Mouse (Mus musculus): ENCODE data around the gene C8g.

The C8g gene

DNA sequence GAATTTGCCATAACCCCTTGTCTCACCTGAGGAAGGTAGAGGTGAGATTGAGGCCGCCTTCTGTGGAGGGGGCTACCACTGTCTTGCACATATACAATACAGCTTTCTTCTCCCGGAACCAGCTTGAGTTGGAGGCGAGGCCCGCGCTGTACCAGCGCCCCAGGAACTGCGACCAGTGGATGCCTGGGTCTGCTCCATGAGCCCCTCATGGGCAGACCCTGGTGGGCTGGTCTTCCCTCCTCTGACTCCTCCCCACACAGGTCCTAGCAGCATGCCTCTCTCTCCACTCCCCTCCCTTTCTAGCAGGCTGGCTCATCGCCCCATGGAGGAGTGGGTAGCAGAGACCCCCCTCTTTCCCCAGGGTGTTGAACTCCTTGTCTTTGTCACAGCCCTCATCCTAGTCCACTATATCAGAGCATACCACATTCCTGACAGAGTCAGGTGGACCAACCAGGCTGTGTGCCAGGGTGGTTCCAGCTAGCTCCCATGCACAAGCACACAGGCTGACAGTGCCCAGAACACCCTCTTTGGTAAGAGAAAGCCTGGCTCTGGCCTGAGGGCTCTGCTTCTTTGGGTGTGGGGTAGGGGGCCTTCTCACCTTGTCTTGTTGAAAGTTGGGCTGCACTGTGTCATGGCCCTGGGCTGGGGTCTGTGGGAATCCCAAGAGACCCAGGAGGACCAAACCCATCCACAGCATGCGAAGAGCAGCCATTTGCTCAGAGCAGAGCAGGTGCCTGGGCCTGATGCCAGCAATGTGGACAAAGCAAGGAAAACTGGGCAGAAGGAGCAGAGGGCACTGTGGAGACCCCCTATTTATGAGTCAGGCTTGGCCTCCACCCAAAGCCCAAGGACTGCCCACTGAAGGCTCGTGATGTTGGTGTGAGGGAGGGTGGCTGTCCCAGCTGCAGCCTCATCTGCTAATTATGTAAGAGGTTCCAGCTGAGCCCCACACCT lies 32.3 kb downstream of the C8g start:
- no peak for DNase-seq (ENCODE audit: low read depth in 2 of 2, low spot score in 2 of 2)

DNA sequence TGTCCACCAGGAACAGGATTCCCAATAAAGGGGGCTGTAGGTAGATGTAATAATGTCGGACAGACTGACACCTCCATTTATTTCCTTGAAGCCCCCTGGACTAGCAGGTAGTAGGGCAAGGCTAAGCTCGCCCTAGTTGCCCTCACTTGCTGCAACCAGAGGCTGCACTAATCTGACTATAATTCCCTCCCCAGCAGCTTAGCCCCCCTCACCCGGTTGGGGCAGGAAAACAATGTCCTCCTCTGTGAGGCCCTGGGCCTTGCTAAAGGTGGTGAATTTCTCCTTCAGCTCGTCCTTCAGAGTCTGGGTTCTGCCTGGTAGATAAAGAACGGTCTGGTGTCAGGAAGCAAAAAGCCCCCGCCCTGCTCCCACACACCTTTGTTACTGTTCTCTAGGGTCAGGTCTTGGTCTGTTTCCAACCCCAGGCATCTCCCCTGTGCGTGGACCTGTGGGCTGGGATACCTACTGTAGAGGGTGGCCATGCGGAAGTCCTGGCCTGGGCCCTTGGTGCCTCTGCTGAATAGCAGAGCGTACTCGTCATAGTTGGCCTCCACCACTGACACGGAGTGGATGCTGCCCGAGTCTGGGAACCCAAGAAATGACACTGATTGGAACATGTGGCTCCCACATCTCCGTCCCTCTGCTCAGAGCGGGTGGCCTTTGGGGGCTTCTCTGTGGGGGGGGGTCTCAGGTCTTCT lies 33.8 kb downstream of the C8g start:
- no peak for DNase-seq (ENCODE audit: low read depth in 2 of 2, low spot score in 2 of 2)

DNA sequence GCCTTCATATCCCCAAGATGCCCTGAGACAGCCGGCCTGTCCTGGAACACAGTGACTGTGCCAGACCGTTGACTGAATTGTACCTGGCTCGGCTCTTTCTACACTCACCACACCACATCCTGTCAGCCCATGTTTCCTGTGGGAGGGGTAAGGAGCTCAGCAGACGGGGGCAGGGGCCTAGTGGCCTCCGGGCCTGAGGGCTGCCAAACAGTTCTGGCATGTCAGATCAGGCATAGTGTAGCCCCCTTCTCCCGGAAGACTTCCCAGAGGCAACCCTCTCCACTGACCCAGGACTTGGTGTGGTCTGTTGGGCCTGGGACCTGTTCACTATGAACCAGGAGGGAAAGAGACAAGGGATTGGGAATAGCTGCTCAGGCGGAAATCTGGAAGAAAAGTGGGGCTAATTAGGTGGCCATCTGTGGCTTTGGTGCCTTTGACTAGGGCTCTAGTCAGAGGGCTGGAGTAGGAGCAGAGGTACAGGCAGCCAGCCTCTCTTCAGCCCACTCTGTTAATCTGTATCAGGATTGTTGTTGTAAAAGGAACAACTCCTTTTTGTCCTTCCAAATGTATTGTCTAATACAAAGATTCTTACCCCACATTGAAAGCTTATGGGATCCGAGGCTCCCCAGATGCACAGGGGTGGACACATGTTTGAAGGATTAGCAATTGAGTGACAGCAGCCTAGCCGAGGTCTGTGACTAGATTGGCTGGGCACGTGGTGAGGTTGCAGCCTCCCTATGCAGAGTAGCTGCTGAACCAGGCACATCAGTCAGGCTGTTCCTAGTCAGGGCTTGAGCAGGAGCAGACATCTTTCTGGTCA lies 35.5 kb downstream of the C8g start:
- peak; percentile 49 to 65 for DNase-seq (ENCODE audit: low read depth in 2 of 2, low spot score in 2 of 2)

DNA sequence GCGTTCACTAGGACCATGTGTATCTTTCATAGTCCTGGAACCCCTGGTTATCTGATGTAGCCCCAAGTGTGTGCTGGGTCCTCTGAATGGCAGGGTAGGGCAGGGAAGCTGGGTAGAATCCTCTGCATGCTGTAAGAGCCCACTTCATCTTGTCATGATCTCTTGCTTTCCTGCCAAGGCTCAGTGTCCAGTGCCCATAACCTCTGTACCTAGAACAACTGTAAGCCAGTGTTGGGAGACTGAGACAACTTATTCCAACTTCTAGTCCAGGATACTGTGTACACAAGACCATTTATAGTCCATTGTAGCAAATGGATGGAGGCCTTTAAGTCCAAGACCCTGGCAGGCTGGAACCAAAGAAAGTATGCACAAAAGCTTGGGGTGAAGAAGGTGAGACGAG lies 36.3 kb downstream of the C8g start:
- DNase-seq (ENCODE audit: low read depth in 2 of 2, low spot score in 2 of 2), result no peak

DNA sequence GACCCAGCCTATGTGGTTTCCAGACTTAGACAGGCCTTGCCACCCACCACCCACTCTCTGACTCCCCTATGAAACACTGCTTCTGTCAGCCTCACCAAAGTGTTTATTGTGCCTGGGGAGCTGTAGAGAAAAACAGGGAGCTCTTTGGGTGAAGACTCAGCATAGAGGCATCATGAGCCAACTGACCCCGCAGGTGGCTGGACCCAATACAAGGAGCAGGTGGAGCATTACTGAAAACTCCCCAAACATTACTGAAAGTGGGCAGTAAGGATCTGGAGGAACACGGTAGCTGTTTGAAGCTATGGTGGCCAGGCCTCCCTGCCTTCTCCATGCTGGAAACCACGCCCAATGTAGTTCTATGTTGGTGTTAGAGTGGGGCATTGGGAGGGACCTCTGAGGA lies 37.9 kb downstream of the C8g start:
- no peak for DNase-seq (ENCODE audit: low read depth in 2 of 2, low spot score in 2 of 2)

DNA sequence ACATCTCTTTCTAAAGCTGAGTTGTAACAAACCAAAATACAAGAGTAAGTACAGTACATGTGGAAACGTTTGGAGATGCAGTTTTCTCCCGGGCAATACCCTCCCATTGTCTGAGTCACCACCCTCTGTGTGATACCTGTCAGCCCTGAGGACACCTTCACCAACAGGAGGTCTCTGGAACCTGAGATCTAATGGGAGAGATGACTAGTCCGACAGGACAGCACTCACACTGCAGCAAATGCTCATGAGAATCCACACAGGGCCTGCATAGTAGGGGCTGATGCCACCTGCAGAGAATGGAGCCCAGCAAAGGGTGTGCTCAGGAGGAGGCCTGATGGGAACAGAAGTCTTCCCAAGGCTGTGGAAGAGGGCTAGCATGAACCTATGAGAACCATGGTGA lies 40.1 kb downstream of the C8g start:
- no peak for DNase-seq (ENCODE audit: low read depth in 2 of 2, low spot score in 2 of 2)

DNA sequence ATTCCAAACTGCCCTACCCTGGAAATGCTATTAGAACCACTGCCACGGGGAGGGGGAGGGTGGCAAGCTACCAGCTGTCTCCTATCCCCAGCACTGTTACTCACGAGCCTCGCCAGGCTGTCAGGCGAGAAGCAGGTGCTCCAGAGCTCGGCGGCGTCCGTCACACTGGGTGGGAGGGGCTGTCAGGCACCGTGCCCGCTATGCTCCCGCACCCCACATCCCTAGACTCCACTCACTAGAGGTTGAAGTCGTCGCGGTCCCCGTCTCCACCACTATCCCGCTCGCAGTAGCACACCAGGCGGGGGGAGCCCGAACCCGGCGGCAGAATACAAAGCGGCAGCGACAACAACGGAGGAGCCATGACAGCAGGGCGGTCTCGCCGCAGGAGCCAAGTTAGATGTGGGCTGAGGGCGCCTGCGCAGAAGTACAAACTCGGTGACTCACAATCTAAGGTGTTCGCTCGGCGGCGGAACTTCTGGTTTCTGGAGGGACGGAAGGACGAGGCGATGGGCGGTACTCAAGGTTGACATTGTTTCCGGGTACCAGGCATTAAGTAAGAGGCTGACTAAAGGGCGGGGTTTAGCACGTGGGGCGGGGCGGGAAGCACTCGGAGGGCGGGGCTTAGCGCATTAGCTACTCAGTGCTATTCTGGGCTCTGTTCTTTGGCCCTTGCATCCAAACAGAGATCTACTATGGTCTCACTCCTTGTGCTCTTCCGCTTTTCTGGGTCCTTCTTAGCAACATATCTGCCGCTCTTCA lies 40.8 kb downstream of the C8g start, which contains the start of gene Paxx:
TSS of gene Paxx (minus strand) at position 544 of the 759 bp plus-strand sequence.
- peak; percentile 94 for DNase-seq (ENCODE audit: low read depth in 2 of 2, low spot score in 2 of 2)

DNA sequence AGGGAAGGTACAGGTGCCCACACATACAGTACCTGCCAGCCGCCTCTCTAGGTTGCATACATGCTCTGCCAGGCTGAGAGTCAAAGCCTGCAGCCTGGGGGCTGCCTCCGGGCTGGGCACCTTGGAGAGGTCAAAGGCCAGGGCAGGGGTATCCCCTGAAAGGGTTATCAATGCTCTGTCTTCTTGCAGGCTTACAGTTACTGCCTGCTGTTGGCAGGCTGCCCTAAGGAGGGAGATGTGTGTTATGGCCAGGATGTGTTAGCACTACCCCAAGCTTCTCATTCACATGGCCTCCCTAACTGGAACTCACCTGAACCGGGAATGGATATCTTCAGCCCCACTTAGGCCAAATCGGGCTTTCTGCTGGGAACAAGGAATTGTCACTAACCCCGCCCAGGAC lies 41.4 kb downstream of the C8g start:
- DNase-seq (ENCODE audit: low read depth in 2 of 2, low spot score in 2 of 2), result no peak

DNA sequence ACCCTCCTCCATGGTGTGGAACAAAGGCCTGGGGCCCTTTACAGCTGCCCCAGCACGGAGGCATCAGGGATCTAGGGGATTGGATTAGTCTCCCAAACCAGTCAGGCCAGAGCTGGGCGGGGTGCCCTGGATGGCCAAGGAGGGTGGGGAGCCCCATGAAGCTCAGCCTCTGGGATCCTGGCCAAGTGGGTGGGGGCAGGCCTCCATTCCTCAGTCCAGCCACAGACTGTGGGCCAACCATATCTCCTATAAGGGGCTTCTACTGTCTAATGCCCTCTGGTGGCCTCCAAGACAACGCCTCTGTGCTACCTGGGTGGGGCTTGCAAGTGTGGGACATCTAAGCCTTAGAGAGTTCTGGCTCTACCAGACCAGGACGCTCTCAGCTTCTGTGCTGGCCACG lies 42.6 kb downstream of the C8g start:
- no peak for DNase-seq (ENCODE audit: low read depth in 2 of 2, low spot score in 2 of 2)

DNA sequence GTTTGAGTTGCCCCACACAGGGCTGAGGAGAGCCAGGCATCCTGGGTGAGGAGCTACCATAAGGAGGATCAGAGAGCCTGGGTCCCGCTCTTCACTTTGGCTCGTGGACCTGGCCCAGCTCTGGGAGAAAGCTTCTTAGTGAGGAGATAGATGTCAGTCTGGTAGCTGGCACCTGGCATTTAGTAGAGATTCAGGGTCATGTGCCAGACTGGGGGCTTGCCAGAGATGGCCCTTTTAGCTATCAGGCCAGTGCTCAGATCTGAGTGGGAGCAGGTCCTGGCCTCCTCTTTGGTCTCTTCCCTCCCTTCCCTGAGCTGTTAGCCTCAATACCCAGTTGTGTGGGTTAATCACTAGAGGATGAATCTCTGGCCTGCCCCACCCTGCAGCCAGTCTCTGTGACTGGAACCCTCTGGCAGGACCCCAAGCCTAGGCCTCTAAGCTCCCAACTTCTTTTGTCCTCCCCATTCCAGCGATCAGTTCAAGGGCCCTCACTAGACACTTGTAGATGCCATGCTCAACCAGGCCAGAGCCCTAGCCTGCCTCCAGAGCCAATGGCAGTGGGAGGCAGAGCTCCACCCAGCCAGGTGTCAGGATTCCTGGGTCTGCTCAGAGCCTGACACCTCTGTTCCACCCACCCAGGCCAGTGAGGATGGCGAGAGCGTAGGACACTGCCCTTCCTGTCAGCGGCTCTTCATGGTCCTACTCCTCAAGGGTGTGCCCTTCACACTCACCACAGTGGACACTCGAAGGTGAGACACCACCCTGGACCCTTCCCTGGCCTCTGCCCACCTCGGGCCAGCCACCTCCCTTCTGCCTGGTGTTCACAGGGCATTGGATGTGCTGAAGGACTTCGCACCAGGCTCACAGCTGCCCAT lies 44.3 kb downstream of the C8g start:
- DNase-seq (ENCODE audit: low read depth in 2 of 2, low spot score in 2 of 2), result no peak

DNA sequence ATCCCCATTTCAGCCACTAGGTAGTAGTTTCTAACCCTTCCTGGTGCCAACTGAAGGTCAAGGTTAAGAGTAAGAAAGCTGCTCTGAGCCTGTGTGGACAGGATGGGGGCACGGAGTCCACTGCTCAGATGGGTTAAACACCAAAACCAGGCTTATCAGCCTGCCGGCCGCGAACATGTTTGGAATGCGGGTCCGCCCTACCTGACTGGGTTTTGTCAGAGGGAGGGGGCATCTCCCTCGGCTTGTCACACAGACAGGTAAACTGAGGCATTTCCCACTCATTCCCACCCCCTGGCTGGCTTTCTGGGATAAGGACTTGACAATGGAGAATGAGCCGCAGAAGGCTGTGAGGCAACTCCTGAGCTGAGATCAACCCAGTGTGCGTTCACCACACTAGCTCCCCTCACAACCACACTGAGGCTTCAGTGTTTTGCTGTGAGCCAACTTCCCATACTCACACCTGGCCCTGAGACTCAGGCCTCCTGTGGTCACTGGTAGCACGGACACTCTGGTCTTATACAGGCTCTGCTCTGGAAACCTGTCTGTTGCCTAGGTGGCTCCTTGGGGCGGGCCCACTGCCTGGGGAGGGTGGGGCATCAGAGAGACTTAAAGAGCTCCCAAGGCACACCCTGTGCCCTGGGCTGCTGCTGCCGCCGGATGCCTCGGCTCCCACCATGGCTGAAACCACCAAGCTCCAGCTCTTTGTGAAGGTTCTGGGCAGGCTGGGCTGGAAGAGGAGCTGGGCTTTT lies 45.1 kb downstream of the C8g start, which contains the start of gene Clic3:
TSS of gene Clic3 (plus strand) at position 634 of the 749 bp plus-strand sequence.
- DNase-seq (ENCODE audit: low read depth in 2 of 2, low spot score in 2 of 2), result no peak

DNA sequence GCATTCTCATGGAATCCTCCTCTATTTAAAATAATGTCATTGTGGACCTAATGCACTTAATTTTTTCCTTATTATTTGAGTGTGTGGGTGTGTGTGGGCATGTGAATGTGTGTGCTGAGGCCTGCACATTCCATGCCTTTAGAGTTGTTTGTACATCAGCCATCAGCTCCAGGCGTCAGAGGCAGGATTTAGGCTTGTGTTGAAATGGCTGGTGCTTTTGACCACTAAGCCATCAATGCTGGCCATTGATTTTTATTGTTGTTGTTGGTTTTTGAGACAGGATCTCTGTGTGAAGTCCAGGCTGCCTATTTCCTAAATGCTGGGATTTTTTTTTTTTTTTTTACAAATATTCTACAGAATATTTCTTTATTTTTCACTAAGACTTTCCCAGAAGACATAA lies 48.6 kb downstream of the C8g start:
- DNase-seq (ENCODE audit: low read depth in 2 of 2, low spot score in 2 of 2), result no peak

DNA sequence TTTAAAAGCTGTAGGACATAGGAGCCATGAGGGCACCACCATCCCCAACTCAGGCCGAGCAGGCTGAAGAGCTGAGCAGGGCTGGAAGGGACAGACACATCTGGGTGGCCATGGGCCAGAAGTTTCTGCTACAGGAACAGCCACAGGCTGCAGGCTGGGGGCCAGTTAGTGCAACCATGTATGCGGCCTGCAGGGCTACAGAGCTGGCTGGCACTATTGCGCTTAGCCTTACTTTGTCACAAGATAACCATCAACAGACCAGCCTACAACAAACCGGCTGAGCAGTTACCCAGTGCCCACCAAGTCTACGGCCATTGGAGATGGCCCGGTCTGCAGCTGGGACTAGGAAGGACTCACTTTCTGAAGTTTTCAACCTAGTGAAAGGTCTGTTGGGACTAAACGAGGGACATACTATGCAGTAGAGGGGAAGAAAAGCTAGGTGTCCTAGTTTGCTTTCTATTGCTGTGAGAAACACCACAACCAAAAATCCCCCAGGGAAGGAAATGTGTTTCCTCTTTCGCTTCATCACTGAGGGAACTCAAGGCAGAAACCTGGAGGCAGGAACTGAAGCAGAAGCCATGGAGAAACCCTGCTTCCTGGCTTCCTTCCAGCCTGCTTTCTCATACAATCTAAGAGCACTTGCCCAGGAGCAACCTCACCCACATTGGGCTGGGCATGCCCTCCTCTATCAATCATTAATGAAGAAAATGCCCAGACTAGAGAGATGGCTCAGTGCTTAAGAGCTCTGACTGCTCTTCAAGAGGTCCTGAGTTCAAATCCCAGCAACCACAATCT lies 50.5 kb downstream of the C8g start:
- DNase-seq (ENCODE audit: low read depth in 2 of 2, low spot score in 2 of 2), result no peak
